In the genomic region with DNA sequence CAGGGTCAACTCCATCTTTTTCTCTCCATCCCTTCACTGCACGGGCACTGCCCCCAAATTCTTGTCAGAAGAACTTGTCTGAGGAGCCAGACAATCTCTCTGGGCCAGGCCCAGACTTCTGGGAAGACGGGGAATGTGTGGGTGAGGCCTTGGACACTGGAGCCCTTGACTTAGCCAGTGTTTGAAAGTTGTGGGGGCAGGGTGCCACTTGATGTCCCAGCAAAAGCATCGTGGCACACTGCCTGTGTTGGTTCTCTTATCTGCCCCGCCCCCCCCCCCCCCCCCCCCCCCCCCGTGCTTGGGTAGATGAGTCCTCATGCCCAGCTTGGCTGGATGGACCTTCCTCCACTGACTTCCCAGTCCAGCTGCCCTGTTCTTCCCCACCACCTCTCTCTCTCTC, we compare ENCODE assay signal across 12 mouse cellular contexts. TPM values are rescaled to one million over a fixed set of nuclear protein-coding genes. Genes with fewer than 3 reads are reported as not detected.
DNase-seq lines count a peak whose midpoint lies in the region.
"Had no signal": no experiment of that assay in that cellular context is flagged by ENCODE, and none has a peak within 500 bp of the region (broad histone marks: within the 10 kb centered on the region; RNA-seq: fewer than 3 reads in every experiment).

No protein-coding gene starts in this region.

- intact Hi-C loops in heart, postnatal 25 days (cut with DNase I), result no loop called here

- DNase-seq in thymus, postnatal 14 days, result peak; percentile 20
- DNase-seq in thymus, postnatal 10 days (ENCODE audit: low spot score in 2 of 2), result no peak
- peak; percentile 60 for DNase-seq in gastrocnemius, postnatal 25 days
- DNase-seq in heart, postnatal 25 days (ENCODE audit: low spot score), result peak; percentile 53
- peak; percentile 67 for DNase-seq in skeletal muscle tissue, adult 2 months (ENCODE audit: low read depth, low spot score)
- no peak for DNase-seq in right cerebral cortex, postnatal 14 days
- DNase-seq in neural tube, embryonic 10.5 days (ENCODE audit: extremely low spot score, low spot score), result no peak
- DNase-seq in frontal cortex, postnatal 10 days (ENCODE audit: low spot score in 2 of 2), result no peak
- DNase-seq: cerebellum, postnatal 36 days; kidney, adult 2 months; layer of hippocampus, adult 9-11 months; right cerebral cortex, postnatal 4 days had no signal

RNA-seq across cellular contexts. Expression of a gene that starts 8.5 kb away (rescaled TPM):
- total RNA-seq in gastrocnemius, postnatal 25 days (2021), result 100 to 1,000 TPM; 117 to 128 TPM
- total RNA-seq in heart, postnatal 25 days (2021), result 100 to 1,000 TPM in 1 of 2 experiments, 10 to 100 TPM in 1; 99.2 to 113 TPM

RNA-seq across cellular contexts. Expression of a gene that starts 16.9 kb away (rescaled TPM):
- total RNA-seq in gastrocnemius, postnatal 25 days (2021), result not detected
- total RNA-seq in heart, postnatal 25 days (2021), result not detected

RNA-seq across cellular contexts. Expression of a gene that starts 37.8 kb away (rescaled TPM):
- 1 to 10 TPM; 7.4 to 9.1 TPM for total RNA-seq in gastrocnemius, postnatal 25 days (2021)
- total RNA-seq in heart, postnatal 25 days (2021), result 10 to 100 TPM; 15.1 to 16.8 TPM

RNA-seq across cellular contexts. Expression of a gene that starts 38.6 kb away (rescaled TPM):
- total RNA-seq in gastrocnemius, postnatal 25 days (2021), result 10 to 100 TPM; 17.9 to 19.2 TPM
- total RNA-seq in heart, postnatal 25 days (2021), result 10 to 100 TPM; 25.9 to 29.6 TPM

RNA-seq across cellular contexts. Expression of a gene that starts 41.3 kb away (rescaled TPM):
- 1 to 10 TPM; 8.3 to 8.5 TPM for total RNA-seq in gastrocnemius, postnatal 25 days (2021)
- 10 to 100 TPM; 15.9 to 17.4 TPM for total RNA-seq in heart, postnatal 25 days (2021)

Comparison
In these comparisons a context has a peak if more than half of its experiments do, and no peak if none do; other contexts are left out.
1. DNase-seq: peak in thymus, postnatal 14 days (single experiment), gastrocnemius, postnatal 25 days (single experiment), heart, postnatal 25 days (single experiment) and skeletal muscle tissue, adult 2 months (single experiment); none in thymus, postnatal 10 days (0 of 2), right cerebral cortex, postnatal 14 days (single experiment), neural tube, embryonic 10.5 days (single experiment) and frontal cortex, postnatal 10 days (0 of 2).